Mouse (Mus musculus): ENCODE results near the gene Gpr108.
A peak's percentile ranks its signal among the peaks of the same experiment; 100 is the strongest.
"Not testable (repeated sequence)": the region's sequence is repeated elsewhere in the genome, so short reads cannot be mapped to it uniquely, and the experiment has no call there.

The Gpr108 gene

DNA sequence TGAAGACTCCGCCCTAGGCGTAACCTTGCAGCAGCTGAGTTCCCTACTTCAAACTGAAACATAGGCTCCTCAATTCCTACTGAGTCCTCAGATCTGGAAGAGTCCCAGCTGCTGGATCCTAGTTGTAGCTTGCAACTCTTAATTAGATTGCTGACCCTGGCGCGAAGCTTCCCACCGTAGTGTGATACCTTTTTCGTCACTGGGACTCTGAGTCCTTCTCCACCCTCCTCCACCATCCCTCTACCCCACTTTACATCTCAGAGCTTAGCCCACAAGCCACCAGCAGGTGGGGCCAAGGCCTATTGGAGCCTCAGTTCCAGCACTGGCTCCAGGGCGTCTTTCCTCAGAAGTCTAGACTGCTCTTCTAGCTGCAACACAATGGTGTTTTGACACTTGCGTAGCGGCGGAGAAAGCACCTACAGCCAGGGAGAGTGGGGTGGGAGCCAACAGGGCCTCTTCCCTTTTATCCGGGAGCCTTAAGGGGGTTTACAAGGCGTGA is at the start of gene Gpr108:
Gene Gpr108, minus strand, starts transcription at position 246 of the 499 bp plus-strand sequence.
- peak; percentile 75 for DNase-seq (ENCODE audit: low read depth, low spot score)

DNA sequence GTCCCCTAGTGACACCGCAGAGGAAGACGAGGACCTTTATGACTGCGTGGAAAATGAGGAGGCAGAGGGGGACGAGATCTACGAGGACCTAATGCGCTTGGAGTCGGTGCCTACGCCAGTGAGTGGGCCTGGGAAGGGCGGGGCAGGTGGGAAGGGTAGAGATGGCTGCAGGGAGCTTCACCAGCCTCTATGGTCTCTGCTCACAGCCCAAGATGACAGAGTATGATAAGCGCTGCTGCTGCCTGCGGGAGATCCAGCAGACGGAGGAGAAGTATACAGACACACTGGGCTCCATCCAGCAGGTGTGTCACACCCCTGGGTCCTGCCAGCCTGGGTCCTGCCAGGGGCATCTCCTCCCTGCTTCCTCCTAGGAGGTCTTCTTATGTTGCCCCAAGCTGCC is 48.8 kb upstream of the Gpr108 start:
- DNase-seq (ENCODE audit: low read depth, low spot score): no peak

- DNase-seq (ENCODE audit: low read depth, low spot score): no peak
Observed at GRCm38 (mm10) chr17:57295935-57296334, 47.7 kb upstream of the Gpr108 start.

DNA sequence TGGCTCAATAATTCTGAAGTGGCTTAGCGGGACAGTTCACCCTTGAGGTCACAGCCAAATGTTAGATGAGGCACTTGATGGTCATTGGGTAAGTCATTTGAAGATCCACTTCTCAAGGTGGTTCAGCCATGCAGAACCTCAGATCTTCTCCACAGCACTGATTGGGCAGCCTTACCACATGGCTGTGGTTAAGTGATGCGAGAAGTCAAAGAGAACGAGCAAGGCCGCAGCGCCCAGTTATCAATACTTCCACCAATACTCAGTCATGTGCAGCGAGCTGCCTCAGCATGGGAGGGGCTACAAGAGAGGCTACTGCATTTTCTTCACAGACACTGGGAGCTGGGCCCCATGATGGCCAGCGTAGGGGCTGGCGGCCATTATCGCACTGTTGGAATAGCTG is 44.7 kb upstream of the Gpr108 start:
- DNase-seq (ENCODE audit: low read depth, low spot score): no peak

DNA sequence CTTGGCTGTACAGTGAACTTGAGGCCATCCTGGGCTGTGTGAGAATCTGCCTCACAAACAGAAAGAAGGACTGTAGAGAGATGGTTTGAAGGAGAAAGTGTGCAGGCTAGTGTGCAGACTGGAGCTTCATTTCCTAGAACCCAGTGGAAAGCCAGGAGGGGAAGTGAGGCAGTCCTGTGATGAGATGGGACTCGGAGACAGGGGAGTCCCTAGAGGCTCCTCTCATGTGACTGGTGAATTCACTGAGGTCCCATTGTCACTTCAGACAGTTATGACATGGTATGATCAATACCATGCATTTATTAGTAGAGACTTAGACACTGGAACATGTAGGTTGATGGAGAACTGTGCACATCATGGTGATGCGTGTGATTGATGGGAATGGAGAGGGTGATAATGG is 44.1 kb upstream of the Gpr108 start:
- no peak for DNase-seq (ENCODE audit: low read depth, low spot score)

DNA sequence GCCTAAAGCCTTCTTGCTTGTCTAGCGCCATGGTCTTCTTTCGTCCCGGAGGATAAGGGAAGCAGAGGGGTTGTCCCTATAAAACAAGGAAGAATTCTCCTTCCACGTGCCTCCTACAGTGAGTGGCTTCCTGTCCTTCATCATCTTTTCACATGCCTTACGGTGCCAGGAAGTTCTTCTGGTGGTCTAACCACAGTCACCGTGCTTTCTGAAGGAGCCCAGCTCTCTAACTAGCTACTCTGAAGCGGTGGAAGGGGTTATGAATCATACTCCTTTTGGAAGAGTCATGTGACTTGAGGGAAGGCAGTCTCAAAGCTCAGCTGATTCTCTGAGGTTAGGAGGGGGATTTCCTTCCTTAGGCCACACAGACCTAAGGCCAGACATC is 42.4 kb upstream of the Gpr108 start:
- no peak for DNase-seq (ENCODE audit: low read depth, low spot score)

GRCm38 (mm10) chr17:57290001-57290670 is 41.9 kb upstream of the Gpr108 start:
- no peak for DNase-seq (ENCODE audit: low read depth, low spot score)

GRCm38 (mm10) chr17:57289252-57289651 is 41.0 kb upstream of the Gpr108 start:
- no peak for DNase-seq (ENCODE audit: low read depth, low spot score)

- DNase-seq (ENCODE audit: low read depth, low spot score): no peak
Observed at GRCm38 (mm10) chr17:57286718-57287355, 38.6 kb upstream of the Gpr108 start.

DNA sequence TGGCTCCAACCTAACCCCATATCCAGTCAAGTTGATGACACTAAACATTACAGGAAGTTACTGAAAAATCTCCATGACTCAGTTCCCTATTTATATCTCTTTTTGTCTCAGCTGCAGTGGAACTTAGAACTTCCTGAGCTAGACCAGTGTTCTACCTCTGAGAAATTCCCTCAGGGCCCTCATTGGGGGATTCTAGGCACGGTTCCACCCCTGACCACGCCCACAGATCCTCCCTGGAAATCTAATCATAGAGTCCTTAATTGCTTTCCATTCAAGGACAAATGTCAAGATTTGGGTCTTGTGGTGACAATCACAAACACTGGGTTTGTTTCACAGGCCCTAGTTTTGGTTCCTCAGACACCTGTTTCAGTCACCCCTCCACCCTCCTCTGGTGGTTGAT is 36.8 kb upstream of the Gpr108 start:
- DNase-seq (ENCODE audit: low read depth, low spot score): no peak

GRCm38 (mm10) chr17:57283906-57284305 is 35.7 kb upstream of the Gpr108 start:
- DNase-seq (ENCODE audit: low read depth, low spot score): no peak

GRCm38 (mm10) chr17:57280411-57280810 is 32.2 kb upstream of the Gpr108 start:
- DNase-seq (ENCODE audit: low read depth, low spot score): no peak

GRCm38 (mm10) chr17:57279591-57280224 is 31.5 kb upstream of the Gpr108 start:
- no peak for DNase-seq (ENCODE audit: low read depth, low spot score)

- DNase-seq (ENCODE audit: low read depth, low spot score): no peak
Observed at GRCm38 (mm10) chr17:57278943-57279590, 30.8 kb upstream of the Gpr108 start, which contains the start of gene Vav1. Gene Vav1 (plus strand): TSS chr17:57279100.

DNA sequence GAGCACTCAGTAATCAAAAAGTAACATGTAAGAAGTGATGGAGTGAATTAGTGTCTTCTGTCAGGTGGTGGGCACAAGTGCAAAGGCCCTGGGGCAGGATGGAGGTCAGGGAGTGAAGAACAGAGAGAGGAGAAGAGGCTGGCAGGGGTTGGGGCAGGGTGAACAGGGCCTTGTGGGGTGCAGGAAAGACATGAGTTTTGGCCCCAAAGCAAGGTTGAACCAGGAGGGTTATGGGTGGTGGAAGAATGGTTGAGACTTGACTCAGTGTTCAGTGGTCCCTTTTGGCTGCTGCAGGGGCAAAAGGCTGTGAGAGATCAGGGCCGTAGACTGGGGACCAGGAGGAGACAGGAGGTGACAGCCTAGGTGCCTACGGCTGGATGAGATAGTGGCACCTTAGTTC is 30.3 kb upstream of the Gpr108 start:
- DNase-seq (ENCODE audit: low read depth, low spot score): no peak

DNA sequence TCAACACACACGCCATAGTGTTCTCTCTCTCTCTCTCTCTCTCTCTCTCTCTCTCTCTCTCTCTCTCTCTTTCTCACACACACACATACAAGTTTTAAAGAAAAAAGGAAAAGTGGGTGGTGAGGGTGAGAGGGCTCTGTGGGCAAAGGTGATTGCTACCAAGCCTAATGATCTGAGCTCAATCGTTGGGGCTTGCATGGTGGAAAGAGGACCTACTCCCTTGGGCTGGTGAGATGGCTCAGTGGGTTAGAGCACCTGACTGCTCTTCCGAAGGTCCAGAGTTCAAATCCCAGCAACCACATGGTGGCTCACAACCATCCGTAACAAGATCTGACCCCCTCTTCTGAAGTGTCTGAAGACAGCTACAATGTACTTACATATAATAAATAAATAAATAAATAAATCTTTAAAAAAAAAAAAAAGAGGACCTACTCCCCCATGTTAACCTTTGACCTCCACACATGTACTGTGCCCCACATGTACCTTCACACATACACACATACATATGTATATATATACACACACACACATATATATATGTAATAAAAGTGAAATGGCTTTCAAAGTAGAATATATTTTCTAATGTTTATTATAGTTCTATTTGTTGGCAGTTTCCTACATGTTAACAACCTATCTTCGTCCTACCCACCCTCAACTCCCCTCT is 29.5 kb upstream of the Gpr108 start:
- not testable (repeated sequence) for DNase-seq (ENCODE audit: low read depth, low spot score)

DNA sequence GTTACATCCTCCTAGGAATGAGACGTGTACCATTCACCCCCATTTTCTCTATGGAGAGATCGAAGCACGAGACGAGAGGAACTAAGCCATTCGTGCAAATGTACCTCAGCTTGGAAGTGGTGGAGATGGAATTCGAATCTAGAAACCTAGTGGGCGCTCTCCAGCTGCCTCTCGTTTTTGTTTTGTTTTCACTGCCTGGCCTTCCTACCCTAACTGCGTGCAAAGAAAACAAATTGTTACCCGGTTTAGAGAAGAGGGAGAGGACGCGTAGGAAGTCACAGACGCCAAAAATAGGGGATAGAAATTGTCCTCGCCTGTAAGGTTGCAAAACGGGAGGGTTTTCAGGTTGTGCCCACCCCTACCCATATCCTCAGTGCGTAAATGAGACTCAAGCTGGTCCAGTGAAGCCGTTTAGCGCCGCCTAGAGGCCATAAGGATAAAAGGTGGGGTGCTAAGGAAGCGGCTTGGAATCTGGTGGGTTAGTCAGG is 28.4 kb upstream of the Gpr108 start:
- DNase-seq (ENCODE audit: low read depth, low spot score): peak; percentile 61

GRCm38 (mm10) chr17:57275997-57276351 is 27.7 kb upstream of the Gpr108 start:
- DNase-seq (ENCODE audit: low read depth, low spot score): no peak

- DNase-seq (ENCODE audit: low read depth, low spot score): no peak
Observed at GRCm38 (mm10) chr17:57275111-57275996, 27.1 kb upstream of the Gpr108 start.

DNA sequence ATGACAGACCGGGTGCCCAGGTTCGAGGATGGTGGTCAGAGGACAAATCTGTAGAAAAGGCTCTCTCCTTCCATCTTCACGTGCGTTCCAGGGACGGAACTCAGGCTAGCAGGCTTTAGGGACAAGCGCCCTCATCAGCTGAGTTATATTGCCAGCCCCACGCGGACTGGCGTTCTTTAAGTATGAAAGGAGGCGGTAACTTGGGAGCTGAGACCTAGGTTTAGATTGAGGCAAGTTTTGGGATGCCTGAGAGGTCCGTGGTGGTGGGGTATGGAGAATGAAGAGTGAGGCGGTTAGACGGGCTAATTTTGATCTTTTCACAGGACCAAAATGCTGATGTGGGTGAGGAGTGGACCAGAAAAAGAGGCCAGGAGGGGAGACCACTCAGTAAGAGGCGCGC is 26.4 kb upstream of the Gpr108 start:
- DNase-seq (ENCODE audit: low read depth, low spot score): no peak

GRCm38 (mm10) chr17:57273846-57274245 is 25.6 kb upstream of the Gpr108 start:
- DNase-seq (ENCODE audit: low read depth, low spot score): no peak
